Mouse (Mus musculus): ENCODE measurements at regions not wholly inside any gene's neighbourhood (a gene's known extent, or its start where the extent isn't known, plus 50 kb on each side); places are given as distances from the start of the nearest gene placed in this dataset.

DNA sequence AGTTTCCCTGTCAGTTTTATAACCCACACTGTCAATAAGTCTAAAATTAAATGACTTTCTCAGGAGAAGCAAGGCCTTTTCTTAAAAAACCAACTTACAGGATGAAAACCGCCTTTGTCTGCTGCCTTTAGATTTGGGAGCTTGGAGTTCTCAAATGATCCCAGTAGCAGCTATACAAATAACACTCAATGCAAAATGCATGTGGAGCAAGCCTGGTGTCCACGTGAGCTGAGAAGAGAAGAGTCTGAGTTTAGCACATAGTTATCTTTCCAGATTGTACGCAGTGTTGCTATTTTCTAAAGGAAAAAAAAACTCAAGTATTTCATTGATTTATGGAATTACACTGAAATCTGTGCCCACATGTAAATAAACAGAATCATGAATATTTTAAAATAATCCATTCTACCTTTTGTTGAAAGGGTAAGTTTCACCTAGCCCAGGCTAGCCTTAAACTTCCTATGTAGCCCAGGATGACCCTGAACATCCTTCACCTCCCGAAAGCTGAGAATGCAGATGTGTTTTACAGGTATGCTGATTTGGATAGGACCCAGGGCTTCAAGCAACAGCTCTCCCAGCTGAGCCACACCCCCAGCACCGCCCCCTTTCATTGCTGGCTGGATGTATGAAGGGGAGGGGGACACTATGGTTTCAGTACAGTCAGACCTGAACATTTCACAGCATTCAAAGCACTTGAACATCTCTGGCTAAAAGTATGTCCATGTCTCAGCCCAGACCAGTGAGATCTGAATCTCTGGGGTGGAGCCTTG is 262.5 kb upstream of the Tle3 start:
- no peak overlapping the region for H3K4me2 ChIP-seq (ENCODE audit: low read depth, low read length, poor library complexity, severe bottlenecking)
- ATAC-seq (ENCODE audit: low FRiP score), result no peak
- no peak overlapping the region for H3K27ac ChIP-seq (ENCODE audit: low read depth, low read length)
- H3K36me3 ChIP-seq (ENCODE audit: insufficient read depth, low read length), result no peaks in the 10 kb centered on the region
- H3K4me3 ChIP-seq (ENCODE audit: low read depth, low read length), result no peak overlapping the region
- TF ChIP-seq CTCF (IDR thresholded peaks at IDR 0.05), result no peak
- DNase-seq (ENCODE audit: low spot score), result no peak
- no peak overlapping the region for H3K9ac ChIP-seq (replicated peaks; ENCODE audit: low read length, poor library complexity, severe bottlenecking)
- 88% methylated on average over 5 of the region's 5 CpGs for WGBS
- H3K9me3 ChIP-seq (ENCODE audit: low read length), result no peaks in the 10 kb centered on the region
- no peaks in the 10 kb centered on the region for H3K27me3 ChIP-seq (ENCODE audit: insufficient read depth, low read length)
- H3K4me1 ChIP-seq (ENCODE audit: insufficient read depth, low read length), result no peaks in the 10 kb centered on the region

DNA sequence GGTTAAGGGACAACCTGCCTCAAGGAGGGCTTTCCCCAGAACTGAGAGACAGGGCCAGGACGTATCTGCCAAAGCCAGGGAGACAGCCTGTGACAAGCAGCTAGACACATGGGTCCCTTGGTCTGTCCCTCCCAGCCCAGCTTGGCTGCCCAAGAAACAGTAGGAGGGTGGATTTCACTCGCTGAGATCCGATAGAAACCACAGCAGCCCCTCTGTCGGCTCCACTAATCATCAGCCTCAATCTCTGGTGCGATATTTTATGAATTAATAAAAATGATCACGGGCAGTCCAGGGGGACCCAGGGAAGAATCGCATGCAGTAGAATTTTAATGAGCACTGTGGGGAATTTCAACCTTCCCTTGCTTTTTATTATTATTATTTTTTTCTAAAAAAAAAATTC is 261.0 kb upstream of the Tle3 start:
- Histone ChIP-seq H3K4me3 (ENCODE audit: low read depth, low read length) (no peak overlapping the region), H3K27ac (ENCODE audit: low read depth, low read length) (no peak overlapping the region; the same call in 1 of the 2 replicates), H3K4me1 (ENCODE audit: insufficient read depth, low read length) (no peaks in the 10 kb centered on the region), H3K27me3 (ENCODE audit: insufficient read depth, low read length) (no peaks in the 10 kb centered on the region), H3K9me3 (ENCODE audit: low read length) (no peaks in the 10 kb centered on the region), H3K36me3 (ENCODE audit: insufficient read depth, low read length) (no peaks in the 10 kb centered on the region), H3K9ac (replicated peaks; ENCODE audit: low read length, poor library complexity, severe bottlenecking) (no peak overlapping the region), H3K4me2 (ENCODE audit: low read depth, low read length, poor library complexity, severe bottlenecking) (peak overlapping the region; percentile 22; the same call in 1 of the 2 replicates)
- DNase-seq (ENCODE audit: low spot score), result peak; percentile 54
- ATAC-seq (ENCODE audit: low FRiP score), result peak; percentile 44
- no peak for TF ChIP-seq CTCF (IDR thresholded peaks at IDR 0.05)
- WGBS, result 24% methylated on average over 7 of the region's 7 CpGs

DNA sequence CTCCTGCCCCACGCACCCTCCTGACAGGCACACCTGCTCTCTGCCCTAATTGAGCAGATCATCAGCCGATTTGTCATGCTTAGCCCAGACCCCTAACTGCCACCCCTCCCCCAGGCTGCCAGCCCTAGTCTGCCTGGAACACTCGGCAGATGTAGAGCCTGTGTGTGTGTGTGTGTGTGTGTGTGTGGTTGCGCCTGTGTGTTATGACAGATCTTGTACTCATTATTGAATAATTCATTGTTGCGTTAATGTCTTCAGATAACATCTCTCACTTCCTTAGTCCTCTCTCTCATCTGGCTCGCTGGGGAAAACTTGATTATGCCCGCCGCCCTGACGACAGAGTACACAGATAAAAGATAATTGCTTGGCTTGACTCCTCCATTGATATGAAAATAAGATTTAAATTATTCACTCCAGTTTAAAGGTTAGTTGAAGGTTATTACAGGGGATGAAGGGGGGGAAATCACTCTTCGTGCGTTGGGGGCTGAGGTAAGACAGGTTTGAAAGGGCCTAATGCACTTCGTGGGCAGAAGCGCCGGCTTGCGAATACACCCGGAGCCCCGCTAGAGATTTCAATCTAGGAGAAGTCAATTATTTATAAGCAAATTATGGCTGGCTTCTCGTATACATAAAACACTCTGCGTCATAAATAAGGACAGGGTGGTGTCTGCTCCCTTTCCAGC is 260.3 kb upstream of the Tle3 start:
- H3K36me3 ChIP-seq (ENCODE audit: insufficient read depth, low read length), result no peaks in the 10 kb centered on the region
- ATAC-seq (ENCODE audit: low FRiP score) (peak; percentile 70), DNase-seq (ENCODE audit: low spot score) (peak; percentile 87)
- TF ChIP-seq CTCF (IDR thresholded peaks at IDR 0.05), result no peak
- no peaks in the 10 kb centered on the region for H3K4me1 ChIP-seq (ENCODE audit: insufficient read depth, low read length)
- H3K27me3 ChIP-seq (ENCODE audit: insufficient read depth, low read length), result no peaks in the 10 kb centered on the region
- no peaks in the 10 kb centered on the region for H3K9me3 ChIP-seq (ENCODE audit: low read length)
- no peak overlapping the region for H3K4me3 ChIP-seq (ENCODE audit: low read depth, low read length)
- 30% methylated on average over 19 of the region's 19 CpGs for WGBS
- H3K27ac ChIP-seq (ENCODE audit: low read depth, low read length), result peak overlapping the region; percentile 47; the same call in 1 of the 2 replicates
- peak overlapping the region; percentile 22 for H3K4me2 ChIP-seq (ENCODE audit: low read depth, low read length, poor library complexity, severe bottlenecking)
- no peak overlapping the region for H3K9ac ChIP-seq (replicated peaks; ENCODE audit: low read length, poor library complexity, severe bottlenecking)

DNA sequence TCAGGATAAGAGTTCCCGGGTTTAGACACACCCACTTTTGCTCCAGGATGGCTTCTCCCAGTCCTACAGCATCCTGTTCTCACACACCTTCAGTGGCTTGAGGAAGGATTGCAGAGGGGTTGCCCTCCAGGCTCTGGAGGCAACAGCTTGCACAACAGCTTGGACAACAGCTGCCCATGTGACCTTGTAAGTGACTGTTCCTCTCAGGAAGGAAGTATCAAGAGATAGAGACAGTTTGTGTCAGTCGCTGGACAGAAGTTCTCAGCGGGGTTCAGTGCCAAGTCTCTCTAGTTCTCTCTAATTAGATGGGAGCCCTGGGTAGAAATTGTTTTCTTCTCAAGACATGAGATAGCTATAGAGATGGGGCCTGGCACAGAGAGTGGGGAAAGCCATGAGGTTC is 252.9 kb upstream of the Tle3 start:
- ATAC-seq (ENCODE audit: low FRiP score), result no peak
- WGBS, result 95% methylated on average over 3 of the region's 3 CpGs

DNA sequence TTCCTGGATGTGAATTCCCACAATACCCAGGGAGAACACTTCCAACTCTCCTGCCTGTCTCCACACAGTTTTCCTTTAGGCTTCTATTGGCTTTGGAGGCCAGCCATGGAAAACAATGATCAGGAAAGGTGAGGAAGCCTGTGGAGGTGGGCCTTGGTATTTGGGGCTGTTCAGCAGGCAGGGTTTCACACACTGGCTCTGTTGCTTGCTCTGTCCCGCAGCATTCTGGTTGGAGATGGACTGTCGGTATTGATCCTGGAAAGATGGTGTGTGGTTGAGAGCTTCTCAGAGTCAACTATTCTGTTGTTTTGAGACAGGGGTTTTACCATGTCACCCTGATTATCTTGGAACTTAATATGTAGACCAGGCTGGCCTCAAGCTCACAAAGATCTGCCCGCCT is 251.6 kb upstream of the Tle3 start:
- ATAC-seq (ENCODE audit: low FRiP score) (no peak), DNase-seq (ENCODE audit: low spot score) (no peak)
- Histone ChIP-seq H3K27ac (ENCODE audit: low read depth, low read length) (no peak overlapping the region), H3K4me2 (ENCODE audit: low read depth, low read length, poor library complexity, severe bottlenecking) (no peak overlapping the region), H3K9me3 (ENCODE audit: low read length) (no peaks in the 10 kb centered on the region), H3K4me1 (ENCODE audit: insufficient read depth, low read length) (no peaks in the 10 kb centered on the region), H3K4me3 (ENCODE audit: low read depth, low read length) (no peak overlapping the region), H3K27me3 (ENCODE audit: insufficient read depth, low read length) (0 out of 2 replicates have a peak, but pooled peaks cover 2% of the 10 kb centered on the region), H3K36me3 (ENCODE audit: insufficient read depth, low read length) (no peaks in the 10 kb centered on the region), H3K9ac (replicated peaks; ENCODE audit: low read length, poor library complexity, severe bottlenecking) (no peak overlapping the region)
- 75% methylated on average over 3 of the region's 3 CpGs for WGBS
- TF ChIP-seq CTCF (IDR thresholded peaks at IDR 0.05), result no peak

More for the DNA sequence above, 252.9 kb upstream of the Tle3 start:
- Histone ChIP-seq H3K9me3 (ENCODE audit: low read length) (no peaks in the 10 kb centered on the region), H3K9ac (replicated peaks; ENCODE audit: low read length, poor library complexity, severe bottlenecking) (no peak overlapping the region), H3K4me1 (ENCODE audit: insufficient read depth, low read length) (no peaks in the 10 kb centered on the region), H3K4me2 (ENCODE audit: low read depth, low read length, poor library complexity, severe bottlenecking) (no peak overlapping the region), H3K36me3 (ENCODE audit: insufficient read depth, low read length) (no peaks in the 10 kb centered on the region), H3K27ac (ENCODE audit: low read depth, low read length) (no peak overlapping the region), H3K27me3 (ENCODE audit: insufficient read depth, low read length) (0 out of 2 replicates have a peak, but pooled peaks cover 2% of the 10 kb centered on the region), H3K4me3 (ENCODE audit: low read depth, low read length) (no peak overlapping the region)
- no peak for DNase-seq (ENCODE audit: low spot score)
- no peak for TF ChIP-seq CTCF (IDR thresholded peaks at IDR 0.05)

DNA sequence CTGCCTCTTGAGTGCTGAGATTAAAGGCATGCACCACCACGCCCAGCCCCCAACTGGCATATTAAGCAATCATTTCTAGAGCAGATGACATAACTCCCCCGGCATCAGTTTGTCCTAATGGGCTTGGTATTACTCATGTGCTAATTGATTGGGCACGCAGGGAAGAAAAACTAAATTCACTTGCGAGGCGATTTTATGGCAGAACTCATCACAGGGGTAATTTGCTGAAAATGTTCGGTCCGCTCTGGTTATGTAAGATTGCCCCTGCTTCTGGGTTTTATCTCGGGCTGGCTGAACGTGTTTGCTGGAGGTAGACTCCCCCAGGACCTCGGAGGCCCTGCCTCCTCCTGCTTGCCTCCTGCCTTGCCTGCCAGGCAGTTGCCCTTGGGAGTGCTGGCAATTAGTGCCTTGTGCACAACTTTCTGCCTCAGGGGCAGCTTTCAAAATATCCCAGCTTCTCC is 251.2 kb upstream of the Tle3 start:
- H3K4me3 ChIP-seq (ENCODE audit: low read depth, low read length), result no peak overlapping the region
- no peak for TF ChIP-seq CTCF (IDR thresholded peaks at IDR 0.05)
- ATAC-seq (ENCODE audit: low FRiP score) (no peak), DNase-seq (ENCODE audit: low spot score) (no peak)
- H3K27ac ChIP-seq (ENCODE audit: low read depth, low read length), result no peak overlapping the region
- WGBS, result 38% methylated on average over 10 of the region's 10 CpGs
- H3K4me1 ChIP-seq (ENCODE audit: insufficient read depth, low read length), result no peaks in the 10 kb centered on the region
- no peak overlapping the region for H3K4me2 ChIP-seq (ENCODE audit: low read depth, low read length, poor library complexity, severe bottlenecking)
- 0 out of 2 replicates have a peak, but pooled peaks cover 2% of the 10 kb centered on the region for H3K27me3 ChIP-seq (ENCODE audit: insufficient read depth, low read length)
- H3K9ac ChIP-seq (replicated peaks; ENCODE audit: low read length, poor library complexity, severe bottlenecking), result no peak overlapping the region
- no peaks in the 10 kb centered on the region for H3K9me3 ChIP-seq (ENCODE audit: low read length)
- H3K36me3 ChIP-seq (ENCODE audit: insufficient read depth, low read length), result no peaks in the 10 kb centered on the region
